Mouse (Mus musculus): ENCODE measurements around the gene Mgat4e.
"Not testable (repeated sequence)": the region's sequence is repeated elsewhere in the genome, so short reads cannot be mapped to it uniquely, and the experiment has no call there.

Gene Mgat4e

GRCm38 (mm10) chr1:134555871-134556670 is 6.6 kb upstream of the Mgat4e start:
- DNase-seq (ENCODE audit: low spot score): no peak

GRCm38 (mm10) chr1:134555240-134555870 is 5.9 kb upstream of the Mgat4e start:
- DNase-seq (ENCODE audit: low spot score): no peak

- DNase-seq (ENCODE audit: low spot score): no peak
These were observed 2.9 kb upstream of the Mgat4e start for GRCm38 (mm10) chr1:134552396-134552795.

- DNase-seq (ENCODE audit: low spot score): no peak
These were observed 2.4 kb upstream of the Mgat4e start for GRCm38 (mm10) chr1:134551869-134552268.

GRCm38 (mm10) chr1:134548231-134548630 is 1.3 kb downstream of the Mgat4e start:
- no peak for DNase-seq (ENCODE audit: low spot score)

GRCm38 (mm10) chr1:134540610-134541009 is 8.9 kb downstream of the Mgat4e start:
- no peak for DNase-seq (ENCODE audit: low spot score)

- no peak for DNase-seq (ENCODE audit: low spot score)
These were observed 14.0 kb downstream of the Mgat4e start for GRCm38 (mm10) chr1:134535513-134535912.

GRCm38 (mm10) chr1:134535054-134535453 is 14.4 kb downstream of the Mgat4e start:
- DNase-seq (ENCODE audit: low spot score): no peak

GRCm38 (mm10) chr1:134533710-134534109 is 15.8 kb downstream of the Mgat4e start:
- DNase-seq (ENCODE audit: low spot score): not testable (repeated sequence)

GRCm38 (mm10) chr1:134530618-134531017 is 18.9 kb downstream of the Mgat4e start:
- DNase-seq (ENCODE audit: low spot score): no peak

- no peak for DNase-seq (ENCODE audit: low spot score)
These were observed 22.7 kb downstream of the Mgat4e start for GRCm38 (mm10) chr1:134526752-134527151.

- DNase-seq (ENCODE audit: low spot score): no peak
These were observed 24.5 kb downstream of the Mgat4e start for GRCm38 (mm10) chr1:134525015-134525414.

GRCm38 (mm10) chr1:134524424-134524823 is 25.1 kb downstream of the Mgat4e start:
- DNase-seq (ENCODE audit: low spot score): no peak

GRCm38 (mm10) chr1:134522325-134522724 is 27.2 kb downstream of the Mgat4e start:
- no peak for DNase-seq (ENCODE audit: low spot score)

- DNase-seq (ENCODE audit: low spot score): no peak
These were observed 28.3 kb downstream of the Mgat4e start for GRCm38 (mm10) chr1:134521163-134521562.

- DNase-seq (ENCODE audit: low spot score): no peak
These were observed 29.3 kb downstream of the Mgat4e start for GRCm38 (mm10) chr1:134520001-134520721.

- not testable (repeated sequence) for DNase-seq (ENCODE audit: low spot score)
These were observed 30.3 kb downstream of the Mgat4e start for GRCm38 (mm10) chr1:134519201-134519600.

- peak; percentile 87 for DNase-seq (ENCODE audit: low spot score)
These were observed 30.8 kb downstream of the Mgat4e start for GRCm38 (mm10) chr1:134518677-134519076.

- not testable (repeated sequence) for DNase-seq (ENCODE audit: low spot score)
These were observed 31.6 kb downstream of the Mgat4e start for GRCm38 (mm10) chr1:134517841-134518240.

- no peak for DNase-seq (ENCODE audit: low spot score)
These were observed 32.8 kb downstream of the Mgat4e start for GRCm38 (mm10) chr1:134516491-134517198.

- DNase-seq (ENCODE audit: low spot score): no peak
These were observed 33.6 kb downstream of the Mgat4e start for GRCm38 (mm10) chr1:134515891-134516290.

Measured in layer of hippocampus, adult 9-10 months (tissue).